Mouse (Mus musculus) midbrain, postnatal 0 days (tissue): ENCODE data around the gene Bud13. TPM values are rescaled to one million over a fixed set of nuclear protein-coding genes. Genes with fewer than 3 reads are reported as not detected.
A peak's percentile ranks its signal among the peaks of the same experiment; 100 is the strongest.
"Not testable (repeated sequence)": the region's sequence is repeated elsewhere in the genome, so short reads cannot be mapped to it uniquely, and the experiment has no call there.

Source experiments
- ATAC-seq: fragments of 200-750 bp; cut with Nextera tagmentation; 2 replicates; pipeline ENCODE4 v1.8.0; 2017; ENCODE audit warnings: moderate number of reproducible peaks, mild to moderate bottlenecking, moderate TSS enrichment, moderate library complexity; ENCODE audit not compliant: low FRiP score
- DNase-seq: peaks from one replicate; pipeline ENCODE4 v3.0.0-alpha.2; 2015; ENCODE audit warnings: low spot score
- H3K27ac ChIP-seq: fragments of 300-500 bp; sonication (generic); 2 replicates; pipeline ENCODE4 v1.5.1; 2014; ENCODE audit warnings: low read depth, mild to moderate bottlenecking, low read length, mixed read lengths
- H3K27me3 ChIP-seq: fragments of 300-500 bp; sonication (generic); 2 replicates; pipeline ENCODE4 v1.6.1; 2014; ENCODE audit warnings: low read length, control low read depth, mixed read lengths; ENCODE audit not compliant: insufficient read depth
- H3K36me3 ChIP-seq: fragments of 300-500 bp; sonication (generic); 2 replicates; pipeline ENCODE4 v1.6.1; 2014; ENCODE audit warnings: low read length, control low read depth, mixed read lengths; ENCODE audit not compliant: insufficient read depth
- H3K4me1 ChIP-seq: fragments of 300-500 bp; sonication (generic); 2 replicates; pipeline ENCODE4 v1.6.1; 2014; ENCODE audit warnings: mild to moderate bottlenecking, control low read depth, antibody characterized with exemption, low read length, mixed read lengths; ENCODE audit not compliant: insufficient read depth
- H3K4me2 ChIP-seq: fragments of 300-500 bp; sonication (generic); 2 replicates; pipeline ENCODE4 v1.6.1; 2014; ENCODE audit warnings: low read depth, mild to moderate bottlenecking, low read length, mixed read lengths; ENCODE audit not compliant: poor library complexity, severe bottlenecking
- H3K4me3 ChIP-seq: fragments of 300-500 bp; sonication (generic); 2 replicates; pipeline ENCODE4 v1.5.1; 2014; ENCODE audit warnings: low read depth, mild to moderate bottlenecking, low read length, moderate library complexity
- H3K9ac ChIP-seq: fragments of 300-500 bp; sonication (generic); replicated peaks from 2 replicates; pipeline ENCODE4 v1.6.1; 2014; ENCODE audit warnings: mild to moderate bottlenecking, low read length, moderate library complexity, mixed read lengths; ENCODE audit not compliant: poor library complexity, severe bottlenecking
- H3K9me3 ChIP-seq: fragments of 300-500 bp; sonication (generic); 2 replicates; pipeline ENCODE4 v1.6.1; 2016; ENCODE audit warnings: low read length, control low read depth
- CTCF ChIP-seq: IDR thresholded peaks from 2 replicates; pipeline ENCODE4 v1.5.1; 2016; ENCODE audit warnings: antibody characterized with exemption, mild to moderate bottlenecking
- WGBS: fragments of 180-500 bp; shearing (Covaris S2); extraction: QIAGEN DNeasy Blood & Tissue Kit; methylation state at CpG from one replicate; pipeline ENCODE4 v1.1.7; 2014; 5-methylcytosine and 5-hydroxymethylcytosine counted together
- polyA plus RNA-seq: library from polyadenylated mRNA; unstranded; fragments of >200 nt; fragmentation: Nextera tagmentation; extraction: Ambion mirVana; gene quantifications from 2 replicates; pipeline ENCODE4 v1.2.1, GENCODE M21; 2015
- total RNA-seq: library from RNA; depleted of rRNA; stranded (reverse); fragments of >200 nt; gene quantifications from 2 replicates; pipeline ENCODE4 v1.2.3, GENCODE M21; 2014

Gene Bud13
- total and polyA plus RNA-seq, 2 experiments from 2014 or later: 11.8 to 15.0 TPM

GRCm38 (mm10) chr9:46314507-46314906 lies 31.7 kb downstream of the Bud13 start:
- peak; percentile 95 for TF ChIP-seq CTCF
- Histone ChIP-seq H3K4me3 (no peak overlapping the region), H3K27ac (no peak overlapping the region), H3K4me1 (peaks cover 12% of the 10 kb centered on the region), H3K27me3 (no peaks in the 10 kb centered on the region), H3K4me2 (no peak overlapping the region), H3K36me3 (no peaks in the 10 kb centered on the region), H3K9ac (no peak overlapping the region), H3K9me3 (no peaks in the 10 kb centered on the region)
- WGBS: 10% methylated on average over 4 of the region's 4 CpGs
- peak; percentile 60; the same call in 1 of the 2 replicates for ATAC-seq
- peak; percentile 76 for DNase-seq

GRCm38 (mm10) chr9:46314921-46315320 lies 32.1 kb downstream of the Bud13 start:
- no peak overlapping the region for H3K4me2 ChIP-seq
- H3K4me1 ChIP-seq: peaks cover 12% of the 10 kb centered on the region
- no peak overlapping the region for H3K4me3 ChIP-seq
- DNase-seq (peak; percentile 43), ATAC-seq (no peak)
- peak; percentile 51 for TF ChIP-seq CTCF
- WGBS: 44% methylated on average over 2 of the region's 2 CpGs
- H3K9ac ChIP-seq: no peak overlapping the region
- H3K9me3 ChIP-seq: no peaks in the 10 kb centered on the region
- no peaks in the 10 kb centered on the region for H3K36me3 ChIP-seq
- peak overlapping the region; percentile 32; the same call in 1 of the 2 replicates for H3K27ac ChIP-seq
- no peaks in the 10 kb centered on the region for H3K27me3 ChIP-seq

DNA sequence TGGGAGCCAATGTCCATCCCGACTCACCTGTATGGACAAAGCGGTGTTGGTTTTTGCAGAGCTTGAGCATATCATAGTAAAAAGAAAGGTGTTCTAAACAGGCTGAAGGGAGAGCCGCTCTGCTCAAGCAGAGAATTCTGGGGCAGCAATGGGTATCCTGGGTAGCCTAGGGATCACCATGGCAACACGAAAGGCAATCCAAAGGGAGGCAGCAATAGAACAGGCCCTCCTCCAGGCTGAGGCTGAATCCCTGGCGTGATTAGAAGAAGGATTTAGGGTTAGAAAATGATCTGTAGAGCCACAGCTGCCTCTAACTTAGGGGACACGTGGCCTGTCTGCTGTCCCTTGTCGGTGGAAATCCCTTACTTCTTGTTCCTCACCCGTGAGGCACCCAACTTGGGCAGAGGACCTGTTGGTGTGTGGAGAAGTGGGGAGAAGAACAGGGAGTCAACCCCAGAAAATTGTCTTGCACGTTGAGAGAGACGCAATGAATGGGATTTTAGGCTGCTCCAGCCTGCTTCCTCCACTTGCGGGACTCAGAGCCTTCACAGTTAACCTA lies 33.1 kb downstream of the Bud13 start:
- peak; percentile 55 for DNase-seq
- peaks cover 12% of the 10 kb centered on the region for H3K4me1 ChIP-seq
- no peak overlapping the region; the same call in 1 of the 2 replicates for H3K9ac ChIP-seq
- peak; percentile 71; the same call in 1 of the 2 replicates for ATAC-seq
- no peaks in the 10 kb centered on the region for H3K36me3 ChIP-seq
- no peak for TF ChIP-seq CTCF
- no peak overlapping the region for H3K4me2 ChIP-seq
- H3K9me3 ChIP-seq: no peaks in the 10 kb centered on the region
- 19% methylated on average over 11 of the region's 11 CpGs for WGBS
- peak overlapping the region; percentile 32 for H3K27ac ChIP-seq
- no peaks in the 10 kb centered on the region for H3K27me3 ChIP-seq
- no peak overlapping the region for H3K4me3 ChIP-seq

- Histone ChIP-seq H3K27me3 (no peaks in the 10 kb centered on the region), H3K9ac (no peak overlapping the region), H3K36me3 (no peaks in the 10 kb centered on the region), H3K4me3 (no peak overlapping the region), H3K27ac (no peak overlapping the region; the same call in 1 of the 2 replicates), H3K9me3 (no peaks in the 10 kb centered on the region), H3K4me2 (no peak overlapping the region), H3K4me1 (peaks cover 12% of the 10 kb centered on the region)
- DNase-seq (peak; percentile 40), ATAC-seq (no peak)
- no peak for TF ChIP-seq CTCF
- WGBS: 13% methylated on average over 5 of the region's 5 CpGs
These were observed 33.6 kb downstream of the Bud13 start for GRCm38 (mm10) chr9:46316388-46316787.

GRCm38 (mm10) chr9:46316909-46317308 lies 34.1 kb downstream of the Bud13 start:
- H3K4me3 ChIP-seq: no peak overlapping the region
- TF ChIP-seq CTCF: no peak
- WGBS: 58% methylated on average over 8 of the region's 8 CpGs
- H3K4me2 ChIP-seq: no peak overlapping the region
- no peaks in the 10 kb centered on the region for H3K36me3 ChIP-seq
- H3K4me1 ChIP-seq: peaks cover 12% of the 10 kb centered on the region
- H3K9ac ChIP-seq: no peak overlapping the region
- H3K27ac ChIP-seq: no peak overlapping the region
- H3K9me3 ChIP-seq: no peaks in the 10 kb centered on the region
- no peak for ATAC-seq
- no peaks in the 10 kb centered on the region for H3K27me3 ChIP-seq
- DNase-seq: no peak

- WGBS: 93% methylated on average over 3 of the region's 3 CpGs
- ATAC-seq: no peak
- TF ChIP-seq CTCF: peak; percentile 26; the same call in 1 of the 2 replicates
These were observed 35.1 kb downstream of the Bud13 start for GRCm38 (mm10) chr9:46317957-46318356.

GRCm38 (mm10) chr9:46319886-46320285 lies 37.1 kb downstream of the Bud13 start, which contains the start of gene 4931429L15Rik:
Gene 4931429L15Rik (minus strand): TSS chr9:46319986.
- not testable (repeated sequence) for H3K4me2 ChIP-seq, H3K27ac ChIP-seq, H3K4me3 ChIP-seq, H3K9ac ChIP-seq, ATAC-seq, H3K36me3 ChIP-seq, H3K9me3 ChIP-seq, H3K27me3 ChIP-seq, DNase-seq
- 81% methylated on average over 6 of the region's 6 CpGs for WGBS
- H3K4me1 ChIP-seq: peaks cover 12% of the 10 kb centered on the region

More at GRCm38 (mm10) chr9:46317957-46318356, 35.1 kb downstream of the Bud13 start:
- Histone ChIP-seq H3K4me1 (peaks cover 12% of the 10 kb centered on the region), H3K4me2 (no peak overlapping the region), H3K9me3 (no peaks in the 10 kb centered on the region), H3K4me3 (no peak overlapping the region), H3K9ac (no peak overlapping the region), H3K36me3 (no peaks in the 10 kb centered on the region), H3K27me3 (no peaks in the 10 kb centered on the region), H3K27ac (no peak overlapping the region)
- DNase-seq: no peak
